Mouse (Mus musculus) heart, embryonic 16.5 days (tissue): ENCODE results near the gene Pik3r5. TPM values are rescaled to one million over a fixed set of nuclear protein-coding genes. Genes with fewer than 3 reads are reported as not detected.
A peak's percentile ranks its signal among the peaks of the same experiment; 100 is the strongest.

Experiments
- ATAC-seq: fragments of 200-750 bp; cut with Nextera tagmentation; replicated peaks from 2 replicates; pipeline ENCODE4 v1.8.0; 2017; ENCODE audit warnings: moderate number of reproducible peaks; ENCODE audit not compliant: insufficient read depth, low FRiP score; ENCODE audit errors: extremely low read depth
- H3K27ac ChIP-seq: fragments of 300-500 bp; sonication (generic); 2 replicates; pipeline ENCODE4 v1.5.1; 2014; ENCODE audit warnings: mild to moderate bottlenecking, low read length, control low read depth, moderate library complexity
- H3K27me3 ChIP-seq: fragments of 300-500 bp; sonication (generic); 2 replicates; pipeline ENCODE4 v1.6.1; 2014; ENCODE audit warnings: low read length, mixed read lengths; ENCODE audit not compliant: control insufficient read depth, insufficient read depth
- H3K36me3 ChIP-seq: fragments of 300-500 bp; sonication (generic); 2 replicates; pipeline ENCODE4 v1.6.1; 2014; ENCODE audit not compliant: control insufficient read depth, insufficient read depth
- H3K4me1 ChIP-seq: fragments of 300-500 bp; sonication (generic); 2 replicates; pipeline ENCODE4 v1.6.1; 2014; ENCODE audit warnings: low read length, mixed read lengths; ENCODE audit not compliant: control insufficient read depth, insufficient read depth
- H3K4me2 ChIP-seq: fragments of 300-500 bp; sonication (generic); 2 replicates; pipeline ENCODE4 v1.6.1; 2014; ENCODE audit warnings: low read depth, mild to moderate bottlenecking, control low read depth, low read length
- H3K4me3 ChIP-seq: fragments of 300-500 bp; sonication (generic); 2 replicates; pipeline ENCODE4 v1.5.1; 2014; ENCODE audit warnings: mild to moderate bottlenecking, control low read depth, low read length
- H3K9ac ChIP-seq: fragments of 300-500 bp; sonication (generic); 2 replicates; pipeline ENCODE4 v1.6.1; 2014; ENCODE audit warnings: low read length, control low read depth
- H3K9me3 ChIP-seq: fragments of 300-500 bp; sonication (generic); replicated peaks from 2 replicates; pipeline ENCODE4 v1.6.1; 2016; ENCODE audit warnings: low read length; ENCODE audit not compliant: control insufficient read depth
- WGBS: fragments of 180-500 bp; shearing (Covaris S2); extraction: QIAGEN DNeasy Blood & Tissue Kit; methylation state at CpG from one replicate; pipeline ENCODE4 v1.1.7; 2014; 5-methylcytosine and 5-hydroxymethylcytosine counted together
- polyA plus RNA-seq: library from polyadenylated mRNA; unstranded; fragments of >200 nt; fragmentation: Nextera tagmentation; extraction: Ambion mirVana; gene quantifications from 2 replicates; pipeline ENCODE4 v1.2.1, GENCODE M21; 2015

The Pik3r5 gene
- polyA plus RNA-seq, 1 experiment from 2014 or later = 2.5 TPM

DNA sequence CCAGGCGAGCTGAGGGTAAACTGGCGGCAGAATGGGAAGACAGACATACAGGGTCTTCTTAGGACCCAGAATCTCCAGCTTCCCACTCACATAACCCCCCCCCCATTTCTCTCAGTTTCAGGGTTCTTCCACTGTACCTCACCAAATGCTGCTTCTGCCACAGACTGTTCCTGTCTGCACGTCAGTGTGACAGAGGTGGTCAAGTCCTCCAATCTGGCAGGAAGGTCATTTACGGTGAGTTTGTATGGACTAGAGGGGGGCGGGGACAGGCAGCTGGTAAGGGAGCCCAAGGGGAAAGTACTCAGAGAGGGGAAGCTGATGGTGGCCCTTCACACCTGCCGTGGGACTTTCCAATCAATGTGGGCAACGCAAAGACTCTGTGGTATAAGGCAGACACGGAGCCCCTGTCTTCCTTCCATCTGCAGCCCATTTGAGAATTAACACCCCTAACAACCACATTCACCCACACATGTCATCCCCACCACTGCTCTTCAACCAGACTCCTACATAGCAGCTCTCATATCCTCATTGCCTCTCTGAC is 113.8 kb downstream of the Pik3r5 start:
- Histone ChIP-seq H3K27ac (peak overlapping the region; percentile 64), H3K9ac (no peak overlapping the region), H3K27me3 (no peaks in the 10 kb centered on the region), H3K4me2 (no peak overlapping the region), H3K9me3 (no peaks in the 10 kb centered on the region), H3K36me3 (no peaks in the 10 kb centered on the region), H3K4me1 (peaks cover 14% of the 10 kb centered on the region), H3K4me3 (no peak overlapping the region)
- ATAC-seq = no peak
- WGBS = 73% methylated on average over 8 of the region's 8 CpGs

Other genes with a start within 250 kb of the Pik3r5 start
- 17.7 and 21.3 TPM in 2 replicates for gene Ntn1, start 31.3 kb upstream of the Pik3r5 start, polyA plus RNA-seq
- 5.6 and 7.7 TPM in 2 replicates for gene Pik3r6, start 70.9 kb downstream of the Pik3r5 start, polyA plus RNA-seq
- 0.17 and 0.39 TPM in 2 replicates for gene Mfsd6l, start 124.1 kb downstream of the Pik3r5 start, polyA plus RNA-seq
- 1.1 and 1.5 TPM in 2 replicates for gene Ccdc42, start 154.9 kb downstream of the Pik3r5 start, polyA plus RNA-seq